Mouse (Mus musculus): ENCODE measurements around the gene Cfd. TPM values are rescaled to one million over a fixed set of nuclear protein-coding genes. Genes with fewer than 3 reads are reported as not detected.

Gene Cfd
- polyA plus RNA-seq, 1 experiment from 2014 or later: not detected

DNA sequence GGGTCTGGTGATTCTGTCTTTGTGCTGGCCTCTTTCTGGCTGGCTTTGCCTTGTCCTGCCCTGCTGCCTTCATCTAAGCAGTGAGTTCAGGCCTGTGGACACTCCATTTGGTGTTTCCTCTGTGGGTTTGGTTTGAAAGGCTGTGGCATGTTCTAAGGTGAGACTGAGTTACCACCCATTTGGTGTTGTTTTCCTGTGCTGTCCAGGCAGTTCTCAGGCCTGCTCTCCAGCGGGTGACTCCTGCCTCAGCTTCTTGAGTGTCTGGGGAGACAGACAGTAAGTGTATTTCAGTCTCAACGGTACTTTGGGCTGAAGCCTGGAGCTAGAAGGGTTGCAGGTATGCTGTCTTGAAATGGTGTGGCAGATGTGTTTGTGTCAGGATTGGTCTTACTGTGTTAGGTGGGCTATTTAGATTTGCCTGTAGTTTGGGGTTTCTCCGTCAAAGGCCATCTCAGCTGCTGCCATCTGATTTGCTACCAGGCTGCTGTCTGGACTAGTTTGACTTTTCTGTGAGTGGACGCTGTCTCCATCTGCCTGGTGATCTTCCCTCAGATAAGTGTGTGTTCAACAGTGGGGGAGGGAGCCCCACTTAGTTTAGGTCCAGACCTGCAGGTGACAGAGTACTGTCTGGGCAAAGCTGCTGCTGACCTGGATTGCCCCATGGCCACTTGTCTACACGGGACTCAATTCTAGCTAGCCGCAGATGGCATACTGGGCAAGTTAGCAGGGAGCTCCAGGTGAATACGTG lies 33.8 kb upstream of the Cfd start:
- H3K27ac ChIP-seq: peak overlapping the region; percentile 73
- H3K36me3 ChIP-seq (ENCODE audit: inconsistent target): peaks cover 33% of the 10 kb centered on the region
- 3% methylated on average over 7 of the region's 7 CpGs for WGBS (ENCODE audit: missing documents)
- H3K79me2 ChIP-seq (ENCODE audit: inconsistent target): peaks cover 68% of the 10 kb centered on the region
- peak overlapping the region; percentile 92 for H3K4me3 ChIP-seq (ENCODE audit: inconsistent target)

DNA sequence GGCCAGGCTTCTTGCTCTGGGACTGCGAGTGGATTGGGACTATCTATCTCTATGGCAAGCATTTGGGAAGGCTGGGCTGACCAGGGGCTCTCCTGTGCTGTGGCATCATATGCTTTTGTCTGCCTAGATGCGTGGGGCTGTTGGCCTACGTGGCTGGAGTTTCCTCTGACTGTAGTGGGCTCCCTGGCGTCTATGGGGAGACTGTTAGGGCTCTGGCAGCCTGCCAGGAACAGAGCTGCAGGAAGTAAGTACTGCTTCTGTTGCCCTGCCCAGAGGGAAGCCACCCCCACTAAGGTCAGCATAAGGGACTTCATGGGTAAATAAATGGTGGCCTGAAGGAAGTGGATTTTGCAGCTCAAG lies 33.2 kb upstream of the Cfd start:
- Histone ChIP-seq H3K4me3 (ENCODE audit: inconsistent target) (peak overlapping the region; percentile 92), H3K79me2 (ENCODE audit: inconsistent target) (peaks cover 70% of the 10 kb centered on the region), H3K36me3 (ENCODE audit: inconsistent target) (peaks cover 38% of the 10 kb centered on the region), H3K27ac (peak overlapping the region; percentile 73)
- WGBS (ENCODE audit: missing documents): 5% methylated on average over 4 of the region's 4 CpGs

DNA sequence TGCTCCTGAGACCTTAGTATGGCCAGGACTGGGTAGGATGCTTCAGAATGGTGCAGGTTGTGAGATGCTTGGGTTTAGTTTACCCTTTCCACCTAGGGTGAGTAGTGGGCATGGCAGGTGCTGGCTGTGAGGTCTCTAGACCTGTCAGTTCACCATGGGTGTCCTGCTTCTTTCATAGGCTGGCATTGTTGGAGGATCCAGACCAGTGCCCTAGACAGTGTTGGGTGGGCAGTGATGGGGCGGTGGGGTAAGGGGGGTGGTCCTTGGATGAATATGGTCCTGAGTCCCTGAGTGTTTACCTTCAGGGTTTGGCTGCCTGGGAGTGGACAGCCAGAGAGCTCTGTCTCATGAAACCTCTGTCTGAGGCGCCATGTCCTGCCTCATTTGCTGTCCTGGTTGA lies 32.8 kb upstream of the Cfd start:
- H3K36me3 ChIP-seq (ENCODE audit: inconsistent target): peaks cover 43% of the 10 kb centered on the region
- H3K4me3 ChIP-seq (ENCODE audit: inconsistent target): peak overlapping the region; percentile 92; the same call in 1 of the 2 replicates

GRCm38 (mm10) chr10:79858416-79859074 lies 32.1 kb upstream of the Cfd start:
- WGBS (ENCODE audit: missing documents): 56% methylated on average over 17 of the region's 17 CpGs
- Histone ChIP-seq H3K36me3 (ENCODE audit: inconsistent target) (peaks cover 49% of the 10 kb centered on the region), H3K4me3 (ENCODE audit: inconsistent target) (no peak overlapping the region), H3K27ac (peak overlapping the region; percentile 73; the same call in 1 of the 2 replicates), H3K79me2 (ENCODE audit: inconsistent target) (peaks cover 70% of the 10 kb centered on the region)

More for the DNA sequence above, 32.8 kb upstream of the Cfd start:
- Histone ChIP-seq H3K79me2 (ENCODE audit: inconsistent target) (peaks cover 70% of the 10 kb centered on the region), H3K27ac (peak overlapping the region; percentile 73)
- WGBS (ENCODE audit: missing documents): 69% methylated on average over 2 of the region's 2 CpGs

DNA sequence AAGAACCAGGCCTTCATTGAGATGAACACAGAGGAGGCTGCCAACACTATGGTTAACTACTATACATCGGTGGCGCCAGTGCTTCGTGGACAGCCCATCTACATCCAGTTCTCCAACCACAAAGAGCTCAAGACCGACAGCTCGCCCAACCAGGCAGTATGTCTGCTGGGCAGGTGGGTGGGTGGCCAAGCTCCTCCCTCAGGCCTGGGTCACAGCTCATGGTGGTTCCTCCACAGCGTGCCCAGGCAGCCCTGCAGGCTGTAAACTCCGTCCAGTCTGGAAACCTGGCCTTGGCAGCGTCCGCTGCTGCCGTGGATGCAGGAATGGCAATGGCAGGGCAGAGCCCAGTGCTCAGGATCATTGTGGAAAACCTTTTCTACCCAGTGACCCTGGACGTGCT lies 31.5 kb upstream of the Cfd start:
- Histone ChIP-seq H3K36me3 (ENCODE audit: inconsistent target) (peaks cover 52% of the 10 kb centered on the region), H3K4me3 (ENCODE audit: inconsistent target) (no peak overlapping the region), H3K27ac (no peak overlapping the region), H3K79me2 (ENCODE audit: inconsistent target) (peaks cover 70% of the 10 kb centered on the region)
- WGBS (ENCODE audit: missing documents): 68% methylated on average over 11 of the region's 11 CpGs

DNA sequence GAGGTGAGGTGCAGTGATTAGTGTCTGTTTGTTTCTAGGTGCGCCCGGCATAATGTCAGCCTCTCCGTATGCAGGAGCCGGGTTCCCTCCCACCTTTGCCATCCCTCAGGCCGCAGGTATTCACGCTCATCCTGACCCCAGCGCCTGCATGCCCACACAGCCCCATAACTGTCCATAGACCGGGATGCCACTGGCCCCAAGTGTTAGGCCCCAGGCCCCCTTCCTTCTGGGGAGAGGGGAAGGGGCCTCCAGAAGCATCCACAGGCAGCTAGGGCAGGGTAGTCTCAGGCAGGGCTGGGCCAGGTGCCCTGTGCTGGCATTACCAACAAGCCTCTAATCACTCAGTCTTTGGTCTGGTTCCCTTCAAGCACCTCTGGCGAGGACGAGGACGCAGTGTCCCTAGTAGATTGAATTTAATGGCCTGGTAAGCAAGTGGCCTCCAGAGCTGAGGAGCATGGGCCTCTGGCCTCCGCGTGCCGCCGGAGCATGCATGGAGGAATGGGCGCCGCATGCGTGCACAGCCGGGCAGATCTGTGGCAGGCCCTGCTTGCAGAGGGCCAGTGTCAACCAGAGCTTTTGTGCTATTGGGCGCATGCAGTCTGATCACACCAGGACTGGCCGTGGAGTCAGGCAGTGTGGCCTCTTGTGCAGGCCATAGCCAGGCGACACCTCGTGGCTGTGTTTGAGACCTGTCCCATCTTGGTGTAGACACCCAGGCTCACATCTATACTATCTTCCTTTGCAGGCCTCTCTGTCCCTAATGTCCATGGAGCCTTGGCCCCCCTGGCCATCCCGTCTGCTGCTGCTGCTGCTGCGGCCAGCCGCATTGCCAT lies 30.4 kb upstream of the Cfd start:
- WGBS (ENCODE audit: missing documents): 94% methylated on average over 25 of the region's 26 CpGs
- peaks cover 52% of the 10 kb centered on the region for H3K36me3 ChIP-seq (ENCODE audit: inconsistent target)
- no peak overlapping the region for H3K4me3 ChIP-seq (ENCODE audit: inconsistent target)
- H3K79me2 ChIP-seq (ENCODE audit: inconsistent target): peaks cover 68% of the 10 kb centered on the region
- H3K27ac ChIP-seq: no peak overlapping the region

DNA sequence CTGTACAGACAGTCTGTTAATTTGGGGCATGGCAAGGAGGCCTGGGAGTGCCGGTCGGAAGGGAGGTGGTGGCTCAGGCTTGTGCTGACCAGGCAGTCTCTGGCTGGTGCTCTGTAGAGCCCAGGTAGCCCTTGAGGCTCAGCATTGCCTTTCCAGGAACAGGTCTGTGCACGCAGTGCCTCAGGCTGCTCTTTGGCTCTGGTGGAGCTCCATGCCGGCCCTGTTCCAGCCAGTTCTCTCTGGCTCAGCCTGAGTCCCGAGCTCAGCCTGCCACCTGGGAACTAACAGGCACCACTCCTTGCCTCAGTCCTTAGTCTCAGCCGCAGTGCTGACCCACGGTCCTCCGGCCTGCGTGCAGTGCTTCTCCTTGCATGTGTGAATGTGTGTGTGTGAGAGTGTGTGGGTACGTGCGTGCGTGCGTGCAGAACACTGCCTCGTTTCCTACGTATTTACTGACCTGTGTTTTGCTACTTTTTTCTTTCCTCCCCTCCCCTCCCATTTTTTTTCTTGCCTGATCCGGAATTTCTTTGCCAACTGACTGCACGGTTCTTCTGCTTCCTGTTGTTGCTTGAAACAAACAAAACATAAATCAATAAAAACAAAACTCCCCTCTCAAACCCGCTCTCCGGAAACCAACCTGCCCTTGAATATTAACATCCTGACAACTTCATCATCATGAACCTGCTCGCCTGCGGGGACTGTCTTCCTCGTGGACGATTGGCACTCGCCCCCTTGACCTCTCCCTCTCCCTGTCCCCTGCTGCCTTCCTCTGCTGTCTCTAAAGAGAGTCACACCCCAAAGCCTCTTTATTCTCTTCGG lies 29.2 kb upstream of the Cfd start:
- Histone ChIP-seq H3K27ac (no peak overlapping the region), H3K4me3 (ENCODE audit: inconsistent target) (no peak overlapping the region), H3K36me3 (ENCODE audit: inconsistent target) (peaks cover 52% of the 10 kb centered on the region), H3K79me2 (ENCODE audit: inconsistent target) (peaks cover 57% of the 10 kb centered on the region)
- WGBS (ENCODE audit: missing documents): 92% methylated on average over 23 of the region's 25 CpGs

GRCm38 (mm10) chr10:79862049-79862788 lies 28.4 kb upstream of the Cfd start:
- peaks cover 49% of the 10 kb centered on the region for H3K79me2 ChIP-seq (ENCODE audit: inconsistent target)
- 90% methylated on average over 23 of the region's 23 CpGs for WGBS (ENCODE audit: missing documents)
- no peak overlapping the region for H3K4me3 ChIP-seq (ENCODE audit: inconsistent target)
- peaks cover 52% of the 10 kb centered on the region for H3K36me3 ChIP-seq (ENCODE audit: inconsistent target)
- no peak overlapping the region for H3K27ac ChIP-seq

- H3K27ac ChIP-seq: no peak overlapping the region
- no peak overlapping the region for H3K4me3 ChIP-seq (ENCODE audit: inconsistent target)
- H3K36me3 ChIP-seq (ENCODE audit: inconsistent target): peaks cover 52% of the 10 kb centered on the region
- 88% methylated on average over 9 of the region's 10 CpGs for WGBS (ENCODE audit: missing documents)
- peaks cover 42% of the 10 kb centered on the region for H3K79me2 ChIP-seq (ENCODE audit: inconsistent target)
Observed at GRCm38 (mm10) chr10:79862925-79863324, 27.7 kb upstream of the Cfd start.

- H3K27ac ChIP-seq: no peak overlapping the region
- peaks cover 42% of the 10 kb centered on the region for H3K36me3 ChIP-seq (ENCODE audit: inconsistent target)
- H3K4me3 ChIP-seq (ENCODE audit: inconsistent target): no peak overlapping the region
- H3K79me2 ChIP-seq (ENCODE audit: inconsistent target): peaks cover 25% of the 10 kb centered on the region
- WGBS (ENCODE audit: missing documents): 69% methylated on average over 10 of the region's 10 CpGs
Observed at GRCm38 (mm10) chr10:79864351-79865188, 26.1 kb upstream of the Cfd start.

DNA sequence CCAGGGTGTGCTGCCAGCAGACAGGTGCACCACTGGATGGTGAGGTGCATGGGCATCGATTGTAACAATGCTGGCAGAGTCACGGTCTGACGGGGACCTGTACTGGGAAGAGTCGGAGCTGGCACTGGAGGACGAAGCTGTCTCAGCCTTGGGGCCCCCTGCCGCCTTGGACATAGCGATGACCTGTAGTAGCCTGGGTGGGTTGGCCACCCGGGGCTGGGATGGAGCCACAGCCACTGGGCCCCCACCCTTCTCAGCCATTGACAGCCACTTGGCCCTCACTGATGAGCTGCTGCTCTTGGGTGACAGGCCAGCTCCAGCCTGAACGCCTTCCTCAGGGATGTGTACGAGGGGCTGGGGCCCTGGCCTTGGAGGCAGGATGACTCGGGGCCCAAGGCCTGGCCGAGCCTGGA lies 25.5 kb upstream of the Cfd start:
- 76% methylated on average over 12 of the region's 12 CpGs for WGBS (ENCODE audit: missing documents)
- peaks cover 19% of the 10 kb centered on the region for H3K79me2 ChIP-seq (ENCODE audit: inconsistent target)
- no peak overlapping the region for H3K27ac ChIP-seq
- H3K4me3 ChIP-seq (ENCODE audit: inconsistent target): no peak overlapping the region
- H3K36me3 ChIP-seq (ENCODE audit: inconsistent target): peaks cover 36% of the 10 kb centered on the region

DNA sequence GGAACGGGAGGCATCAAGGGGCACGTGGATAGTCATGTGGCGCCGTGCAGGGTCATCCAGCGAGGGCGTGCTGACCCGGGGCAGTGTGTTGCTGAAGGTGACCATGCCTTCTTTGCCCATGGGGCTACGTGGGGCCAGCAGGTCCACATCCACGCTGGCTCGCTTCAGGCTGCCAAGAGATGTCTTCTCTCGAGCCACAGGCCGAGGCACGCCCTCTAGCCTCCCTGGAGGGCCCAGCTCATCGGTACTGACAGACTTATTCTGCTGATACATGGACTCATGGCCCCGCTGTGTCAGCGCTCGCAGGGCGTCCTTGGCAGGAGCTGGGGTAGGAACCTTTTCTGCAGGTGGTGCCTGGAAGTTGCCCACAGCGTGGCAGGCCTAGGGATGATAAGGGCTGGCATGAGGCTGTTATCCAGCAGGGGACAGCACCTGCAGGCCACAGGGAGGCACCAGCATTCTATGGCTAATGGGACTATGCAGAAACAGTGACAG lies 24.8 kb upstream of the Cfd start:
- WGBS (ENCODE audit: missing documents): 85% methylated on average over 19 of the region's 19 CpGs
- no peak overlapping the region for H3K4me3 ChIP-seq (ENCODE audit: inconsistent target)
- no peak overlapping the region for H3K27ac ChIP-seq
- peaks cover 12% of the 10 kb centered on the region for H3K79me2 ChIP-seq (ENCODE audit: inconsistent target)
- H3K36me3 ChIP-seq (ENCODE audit: inconsistent target): peaks cover 29% of the 10 kb centered on the region

GRCm38 (mm10) chr10:79866601-79867000 lies 24.1 kb upstream of the Cfd start:
- peaks cover 22% of the 10 kb centered on the region for H3K36me3 ChIP-seq (ENCODE audit: inconsistent target)
- 76% methylated on average over 11 of the region's 11 CpGs for WGBS (ENCODE audit: missing documents)

More at GRCm38 (mm10) chr10:79866601-79867000, 24.1 kb upstream of the Cfd start:
- H3K27ac ChIP-seq: no peak overlapping the region
- H3K79me2 ChIP-seq (ENCODE audit: inconsistent target): peaks cover 5% of the 10 kb centered on the region
- no peak overlapping the region for H3K4me3 ChIP-seq (ENCODE audit: inconsistent target)

Data from macrophage (primary cell).